Mouse (Mus musculus): Measurements from ENCODE around the gene Zfr2. TPM values are rescaled to one million over a fixed set of nuclear protein-coding genes. Genes with fewer than 3 reads are reported as not detected.

Zfr2 gene
- polyA plus RNA-seq, 1 experiment = 93.1 TPM

- H3K27ac ChIP-seq (ENCODE audit: insufficient read depth, low read length) = no peak within 1 kb of the TSS
- no peak within 1 kb of the TSS for H3K4me3 ChIP-seq (ENCODE audit: insufficient read depth, low read length)
- TF ChIP-seq POLR2A (IDR thresholded peaks at IDR 0.05; ENCODE audit: extremely low read depth, insufficient read depth, low read length) = no peak
- no peak for TF ChIP-seq CTCF (IDR thresholded peaks at IDR 0.05; ENCODE audit: extremely low read depth, insufficient read depth, low read length)
- peaks cover 7% of the 10 kb centered on the region for H3K4me1 ChIP-seq (ENCODE audit: control insufficient read depth, insufficient read depth, low read length)
Observed at GRCm38 (mm10) chr10:81291511-81292104, 58.7 kb downstream of the Zfr2 start, which contains the start of gene Tjp3. TSS of gene Tjp3 (minus strand) at chr10:81291581.

DNA sequence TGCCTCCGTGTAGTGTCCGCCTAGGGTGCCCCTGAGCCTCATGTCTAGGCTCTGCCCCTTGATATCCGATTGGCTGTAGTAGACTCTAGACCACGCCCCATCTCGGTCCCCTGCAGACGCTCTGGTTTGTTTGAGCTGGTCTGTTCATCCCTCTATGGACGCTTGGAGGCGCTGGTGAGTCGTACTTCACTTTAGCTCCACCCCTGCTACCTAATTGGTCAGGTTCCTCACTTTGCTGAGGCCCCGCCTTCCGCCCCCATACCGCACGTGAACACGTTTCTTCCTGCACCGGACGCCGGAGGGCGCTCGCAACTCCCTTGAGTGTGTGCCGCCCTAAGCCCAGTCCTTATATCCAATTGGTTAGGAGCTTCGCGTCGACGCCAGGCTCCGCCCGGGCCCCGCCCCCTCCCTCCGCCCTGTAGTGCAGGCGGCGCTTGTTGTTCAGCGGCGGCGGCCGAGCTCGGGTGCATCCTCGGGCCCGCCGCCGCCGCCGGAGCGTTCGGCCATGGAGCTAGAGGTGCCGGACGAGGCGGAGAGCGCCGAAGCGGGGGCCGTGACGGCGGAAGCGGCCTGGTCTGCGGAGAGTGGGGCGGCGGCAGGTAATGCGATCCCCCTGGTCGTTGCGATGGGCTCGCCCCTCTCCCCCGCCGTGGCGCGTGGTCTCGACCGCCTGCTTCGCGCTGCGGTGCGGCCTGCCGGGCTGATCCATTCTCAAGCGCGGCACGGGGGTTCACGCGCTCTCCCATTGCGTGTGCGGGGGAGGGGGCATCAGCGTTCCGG, 59.8 kb downstream of the Zfr2 start, which contains the start of gene Pip5k1c:
TSS of gene Pip5k1c (plus strand) at position 410 of the 780 bp plus-strand sequence.
- Histone ChIP-seq H3K4me1 (ENCODE audit: control insufficient read depth, insufficient read depth, low read length) (peaks cover 10% of the 10 kb centered on the region), H3K4me3 (ENCODE audit: insufficient read depth, low read length) (peak within 1 kb of the TSS; percentile 90), H3K27ac (ENCODE audit: insufficient read depth, low read length) (peak within 1 kb of the TSS; percentile 54)
- TF ChIP-seq POLR2A (IDR thresholded peaks at IDR 0.05; ENCODE audit: extremely low read depth, insufficient read depth, low read length) (0 out of 2 replicates have a peak, but pooled peaks have one; percentile 35), CTCF (IDR thresholded peaks at IDR 0.05; ENCODE audit: extremely low read depth, insufficient read depth, low read length) (peak; percentile 87)

DNA sequence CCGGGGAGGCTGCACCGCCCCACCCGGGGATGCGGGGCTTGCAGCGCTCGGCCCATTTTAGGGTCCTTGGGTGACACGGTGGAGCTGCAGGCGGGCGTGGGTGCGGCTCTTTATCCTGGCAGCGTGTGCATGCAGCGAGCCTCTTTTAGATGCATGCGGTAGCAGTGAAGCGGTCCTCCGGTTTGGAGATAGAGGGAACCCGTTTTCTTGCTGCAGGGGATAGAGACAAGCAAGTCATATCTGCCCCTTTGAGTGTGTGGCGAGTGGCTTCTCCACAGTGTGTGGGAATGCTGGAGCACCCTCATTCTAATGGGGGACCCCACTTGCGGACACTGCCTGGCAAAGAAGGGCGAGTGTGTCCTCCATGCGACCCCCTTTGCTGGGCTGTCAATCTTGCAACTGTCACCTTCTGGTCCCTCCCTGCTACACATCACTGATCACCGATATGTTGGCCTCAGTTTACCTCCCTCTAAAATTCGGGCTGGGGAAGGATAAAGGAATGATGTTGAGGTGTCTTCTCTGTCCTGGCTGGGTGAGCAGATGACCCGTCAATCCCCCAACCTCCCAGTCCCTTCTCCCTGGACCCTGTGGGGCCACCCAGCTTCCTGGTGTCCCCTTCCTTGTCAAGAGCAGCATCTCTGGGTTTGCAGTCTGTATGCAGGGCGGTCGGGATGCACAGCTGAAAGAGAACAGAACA, 60.5 kb downstream of the Zfr2 start:
- H3K4me3 ChIP-seq (ENCODE audit: insufficient read depth, low read length) = peak overlapping the region; percentile 90
- H3K27ac ChIP-seq (ENCODE audit: insufficient read depth, low read length) = peak overlapping the region; percentile 54
- H3K4me1 ChIP-seq (ENCODE audit: control insufficient read depth, insufficient read depth, low read length) = peaks cover 10% of the 10 kb centered on the region
- peak; percentile 39; the same call in 1 of the 2 replicates for TF ChIP-seq POLR2A (IDR thresholded peaks at IDR 0.05; ENCODE audit: extremely low read depth, insufficient read depth, low read length)
- no peak for TF ChIP-seq CTCF (IDR thresholded peaks at IDR 0.05; ENCODE audit: extremely low read depth, insufficient read depth, low read length)

GRCm38 (mm10) chr10:81294442-81294841, 61.5 kb downstream of the Zfr2 start:
- Histone ChIP-seq H3K27ac (ENCODE audit: insufficient read depth, low read length) (peak overlapping the region; percentile 54), H3K4me1 (ENCODE audit: control insufficient read depth, insufficient read depth, low read length) (peaks cover 17% of the 10 kb centered on the region), H3K4me3 (ENCODE audit: insufficient read depth, low read length) (peak overlapping the region; percentile 90)
- TF ChIP-seq CTCF (IDR thresholded peaks at IDR 0.05; ENCODE audit: extremely low read depth, insufficient read depth, low read length) (no peak), POLR2A (IDR thresholded peaks at IDR 0.05; ENCODE audit: extremely low read depth, insufficient read depth, low read length) (no peak)

- TF ChIP-seq CTCF (IDR thresholded peaks at IDR 0.05; ENCODE audit: extremely low read depth, insufficient read depth, low read length) (no peak), POLR2A (IDR thresholded peaks at IDR 0.05; ENCODE audit: extremely low read depth, insufficient read depth, low read length) (peak; percentile 36; the same call in 1 of the 2 replicates)
- Histone ChIP-seq H3K27ac (ENCODE audit: insufficient read depth, low read length) (peak overlapping the region; percentile 54), H3K4me3 (ENCODE audit: insufficient read depth, low read length) (peak overlapping the region; percentile 90), H3K4me1 (ENCODE audit: control insufficient read depth, insufficient read depth, low read length) (peaks cover 20% of the 10 kb centered on the region)
Observed at GRCm38 (mm10) chr10:81295185-81295584, 62.2 kb downstream of the Zfr2 start.

DNA sequence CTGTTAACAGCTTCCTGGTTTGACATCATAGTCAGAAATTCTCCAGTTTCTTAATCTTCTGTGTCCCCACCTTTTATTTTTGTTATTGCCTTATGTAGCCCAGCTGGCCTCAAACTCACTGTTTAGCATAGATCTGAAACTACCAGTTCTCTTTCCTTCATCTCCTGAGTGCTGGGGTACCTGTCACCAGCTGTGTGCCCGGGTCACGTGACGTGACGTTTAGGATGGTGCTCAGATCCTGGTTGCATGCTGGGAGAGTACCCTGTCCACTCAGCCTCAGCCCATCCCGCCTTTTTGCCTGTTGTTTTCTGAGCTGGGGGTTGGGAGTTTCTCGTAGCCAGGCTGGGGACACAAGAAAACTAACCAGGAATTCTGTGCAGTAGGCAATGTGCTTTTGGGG, 64.3 kb downstream of the Zfr2 start:
- TF ChIP-seq CTCF (IDR thresholded peaks at IDR 0.05; ENCODE audit: extremely low read depth, insufficient read depth, low read length) (no peak), POLR2A (IDR thresholded peaks at IDR 0.05; ENCODE audit: extremely low read depth, insufficient read depth, low read length) (no peak)
- Histone ChIP-seq H3K4me3 (ENCODE audit: insufficient read depth, low read length) (no peak overlapping the region), H3K4me1 (ENCODE audit: control insufficient read depth, insufficient read depth, low read length) (peaks cover 27% of the 10 kb centered on the region), H3K27ac (ENCODE audit: insufficient read depth, low read length) (peak overlapping the region; percentile 73)

GRCm38 (mm10) chr10:81297845-81298244, 64.9 kb downstream of the Zfr2 start:
- Histone ChIP-seq H3K4me3 (ENCODE audit: insufficient read depth, low read length) (no peak overlapping the region), H3K4me1 (ENCODE audit: control insufficient read depth, insufficient read depth, low read length) (peaks cover 30% of the 10 kb centered on the region), H3K27ac (ENCODE audit: insufficient read depth, low read length) (peak overlapping the region; percentile 73)
- TF ChIP-seq CTCF (IDR thresholded peaks at IDR 0.05; ENCODE audit: extremely low read depth, insufficient read depth, low read length) (no peak), POLR2A (IDR thresholded peaks at IDR 0.05; ENCODE audit: extremely low read depth, insufficient read depth, low read length) (no peak)

GRCm38 (mm10) chr10:81298369-81299100, 65.6 kb downstream of the Zfr2 start:
- no peak overlapping the region for H3K4me3 ChIP-seq (ENCODE audit: insufficient read depth, low read length)
- peaks cover 33% of the 10 kb centered on the region for H3K4me1 ChIP-seq (ENCODE audit: control insufficient read depth, insufficient read depth, low read length)
- peak overlapping the region; percentile 73 for H3K27ac ChIP-seq (ENCODE audit: insufficient read depth, low read length)
- TF ChIP-seq POLR2A (IDR thresholded peaks at IDR 0.05; ENCODE audit: extremely low read depth, insufficient read depth, low read length) (0 out of 2 replicates have a peak, but pooled peaks have one; percentile 31), CTCF (IDR thresholded peaks at IDR 0.05; ENCODE audit: extremely low read depth, insufficient read depth, low read length) (no peak)
